Comparison of ENCODE assay signal across 31 mouse cellular contexts in genomic region chr4:16237771-16238170, GRCm38 (mm10).
"Had no signal": no experiment of that assay in that cellular context is flagged by ENCODE, and none has a peak within 500 bp of the region (broad histone marks: within the 10 kb centered on the region; RNA-seq: fewer than 3 reads in every experiment).

No protein-coding gene starts in this region.

- H3K4me1 ChIP-seq: limb, embryonic 10.5 days; limb, embryonic 12.5 days; limb, embryonic 13.5 days; limb, embryonic 15.5 days; liver, embryonic 12.5 days; liver, embryonic 13.5 days; liver, embryonic 15.5 days; lung, embryonic 15.5 days; megakaryocyte, embryonic 14.5 days; midbrain, embryonic 10.5 days; midbrain, embryonic 12.5 days; midbrain, embryonic 15.5 days; neural tube, embryonic 12.5 days had no signal

- H3K27me3 ChIP-seq: limb, embryonic 12.5 days; limb, embryonic 13.5 days; limb, embryonic 15.5 days; liver, embryonic 12.5 days; liver, embryonic 13.5 days; liver, embryonic 15.5 days; lung, embryonic 15.5 days; megakaryocyte, embryonic 14.5 days; midbrain, embryonic 12.5 days; midbrain, embryonic 15.5 days; neural tube, embryonic 12.5 days had no signal

- H3K4me2 ChIP-seq: limb, embryonic 12.5 days; limb, embryonic 13.5 days; limb, embryonic 15.5 days; liver, embryonic 11.5 days; liver, embryonic 12.5 days; liver, embryonic 13.5 days; liver, embryonic 15.5 days; lung, embryonic 14.5 days; lung, embryonic 15.5 days; midbrain, embryonic 12.5 days; midbrain, embryonic 15.5 days; neural tube, embryonic 12.5 days had no signal

- ATAC-seq: liver, embryonic 12.5 days; liver, postnatal 0 days; lung, postnatal 0 days; midbrain, embryonic 15.5 days; midbrain, embryonic 16.5 days had no signal

- DNase-seq: left cerebral cortex, postnatal 4 days; liver; liver, embryonic 13.5 days; liver, postnatal 0 days; lung, adult 18-20 months; lung, adult 2 months; lung, embryonic 14.5 days; lung, postnatal 10 days; lung, postnatal 14 days; lung, postnatal 36 days; lung, postnatal 4 days; midbrain, embryonic 14.5 days had no signal

- H3K27ac ChIP-seq: left cerebral cortex, adult 2 months; limb, embryonic 10.5 days; limb, embryonic 12.5 days; limb, embryonic 13.5 days; limb, embryonic 15.5 days; liver, embryonic 12.5 days; liver, embryonic 13.5 days; liver, embryonic 14.5 days; liver, embryonic 15.5 days; lung, embryonic 15.5 days; macrophage; midbrain, embryonic 10.5 days; midbrain, embryonic 12.5 days; midbrain, embryonic 15.5 days; neural tube, embryonic 12.5 days had no signal

- H3K36me3 ChIP-seq: limb, embryonic 10.5 days; limb, embryonic 12.5 days; limb, embryonic 13.5 days; limb, embryonic 15.5 days; liver, embryonic 12.5 days; liver, embryonic 13.5 days; liver, embryonic 15.5 days; lung, embryonic 15.5 days; midbrain, embryonic 10.5 days; midbrain, embryonic 12.5 days; midbrain, embryonic 15.5 days; neural tube, embryonic 12.5 days had no signal

- H3K9me3 ChIP-seq: limb, embryonic 10.5 days; limb, embryonic 12.5 days; limb, embryonic 13.5 days; limb, embryonic 15.5 days; liver, embryonic 12.5 days; liver, embryonic 13.5 days; liver, embryonic 15.5 days; lung, embryonic 15.5 days; midbrain, embryonic 10.5 days; midbrain, embryonic 12.5 days; midbrain, embryonic 15.5 days; neural tube, embryonic 12.5 days had no signal

- H3K4me3 ChIP-seq: left cerebral cortex, adult 2 months; limb, embryonic 10.5 days; limb, embryonic 12.5 days; limb, embryonic 13.5 days; limb, embryonic 15.5 days; liver, embryonic 12.5 days; liver, embryonic 13.5 days; liver, embryonic 15.5 days; lung, embryonic 15.5 days; megakaryocyte, embryonic 14.5 days; midbrain, embryonic 10.5 days; midbrain, embryonic 12.5 days; midbrain, embryonic 15.5 days; myocyte; neural tube, embryonic 12.5 days had no signal

- H3K9ac ChIP-seq: limb, embryonic 12.5 days; limb, embryonic 13.5 days; limb, embryonic 15.5 days; liver, embryonic 12.5 days; liver, embryonic 13.5 days; liver, embryonic 14.5 days; liver, embryonic 15.5 days; liver, postnatal 0 days; lung, embryonic 14.5 days; lung, embryonic 15.5 days; midbrain, embryonic 12.5 days; midbrain, embryonic 15.5 days; neural tube, embryonic 12.5 days had no signal
